Mouse (Mus musculus) ovary, adult 2 months (tissue): ENCODE measurements around the gene Cdc42bpa. TPM values are rescaled to one million over a fixed set of nuclear protein-coding genes. Genes with fewer than 3 reads are reported as not detected.

Source experiments
- polyA plus RNA-seq: library from polyadenylated mRNA; depleted of rRNA; stranded (reverse); fragments of >200 nt; gene quantifications from 2 replicates; pipeline ENCODE4 v1.2.3, GENCODE M21; 2012; rRNA removed

Cdc42bpa gene
- 21.1 and 23.8 TPM in 2 replicates for polyA plus RNA-seq

DNA sequence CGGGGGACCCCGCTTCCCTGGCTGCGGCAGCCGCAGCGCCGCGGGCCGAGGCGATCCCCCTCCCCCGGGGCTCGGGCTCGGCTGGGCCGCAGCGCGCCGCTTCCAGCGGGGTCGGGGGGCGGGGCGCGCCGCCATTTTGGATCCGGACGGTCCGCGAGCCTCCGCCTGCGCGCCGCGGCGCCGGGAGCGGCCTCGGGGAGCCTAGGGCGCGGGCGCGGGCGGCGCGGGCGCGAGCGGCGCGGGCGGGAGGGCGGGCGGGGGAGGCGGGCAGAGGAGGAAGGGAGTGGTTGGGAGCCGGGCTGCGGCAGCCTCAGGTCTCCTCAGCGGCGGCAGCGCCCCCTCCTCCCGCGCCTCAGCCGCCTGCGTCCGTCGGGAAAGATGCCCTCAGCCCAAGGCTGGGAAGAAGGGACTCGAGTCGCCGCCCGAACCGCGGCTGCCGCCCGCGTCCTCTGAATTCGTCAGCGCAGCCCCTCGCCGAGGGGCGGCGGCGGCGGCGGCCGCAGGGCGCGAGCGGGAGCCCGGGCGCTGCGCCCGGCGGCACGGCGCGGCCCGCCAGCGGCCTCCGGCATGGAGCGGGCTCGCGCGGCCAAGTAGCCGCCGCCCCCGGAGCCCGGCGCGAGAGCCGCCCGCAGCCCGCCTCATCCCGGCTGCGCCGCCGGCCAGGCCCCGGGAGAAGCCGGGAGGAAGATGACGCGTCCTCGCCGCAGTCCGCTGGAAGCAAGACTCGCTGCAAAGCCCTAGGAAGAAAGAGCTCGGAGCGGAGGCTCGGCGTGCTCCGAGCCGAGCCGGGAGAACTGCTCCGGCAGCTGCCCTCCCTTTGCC, at the start of gene Cdc42bpa:
Gene Cdc42bpa (plus strand): TSS at position 752 of the 822 bp plus-strand sequence.

DNA sequence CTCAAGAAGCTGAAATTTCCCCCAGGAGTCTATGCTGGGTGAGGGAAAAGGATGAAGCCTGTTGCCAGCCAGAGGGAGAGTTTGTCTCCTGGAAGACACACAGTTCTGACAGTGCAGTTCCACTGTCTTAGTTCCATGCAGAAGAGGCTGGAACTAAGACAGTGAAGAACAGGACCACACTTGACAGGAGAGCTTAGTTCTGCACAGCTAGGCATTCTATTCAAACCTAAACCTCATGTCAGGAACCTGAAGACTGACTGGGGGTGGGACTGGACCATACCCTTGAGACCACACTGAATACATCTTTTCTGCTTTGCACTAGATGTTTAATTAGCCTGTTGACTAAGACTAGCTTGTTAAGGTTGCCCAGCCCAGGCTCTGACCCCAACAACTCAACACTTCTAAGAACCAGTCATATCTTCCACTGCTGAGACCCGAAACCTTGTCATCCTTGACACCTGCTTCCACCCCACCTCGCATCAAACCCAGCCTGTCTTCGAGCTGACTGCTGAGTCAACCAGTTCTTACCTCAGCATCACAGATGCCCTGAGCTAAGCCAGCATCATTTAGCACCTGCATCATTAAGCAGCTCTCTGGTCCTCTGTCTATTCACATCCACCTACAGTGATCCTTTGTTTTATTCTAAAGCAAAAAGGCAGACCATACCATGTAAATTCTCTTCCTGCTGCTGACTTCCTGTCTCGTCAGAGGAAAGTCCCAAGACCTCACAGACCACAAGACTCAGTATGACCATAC, 238.9 kb downstream of the Cdc42bpa start, which contains the start of gene Coq8a:
Gene Coq8a (minus strand): TSS at position 644 of the 756 bp plus-strand sequence.

Other genes starting within 250 kb of the Cdc42bpa start
- 0.06 TPM in 1 of 2 replicates, not detected in the other for gene Kif28, start 215.2 kb upstream of the Cdc42bpa start, polyA plus RNA-seq
- not detected in 2 replicates for gene Gm10518, start 157.1 kb upstream of the Cdc42bpa start, polyA plus RNA-seq
- gene Ahctf1, start 156.8 kb upstream of the Cdc42bpa start, polyA plus RNA-seq: 6.3 TPM in 2 replicates
- 36.0 and 47.8 TPM in 2 replicates for gene Coq8a, start 239.1 kb downstream of the Cdc42bpa start, polyA plus RNA-seq